Mouse (Mus musculus): ENCODE measurements around the gene Ttyh1. TPM values are rescaled to one million over a fixed set of nuclear protein-coding genes. Genes with fewer than 3 reads are reported as not detected.

Ttyh1 gene
- polyA plus RNA-seq, 1 experiment: 3.0 TPM

DNA sequence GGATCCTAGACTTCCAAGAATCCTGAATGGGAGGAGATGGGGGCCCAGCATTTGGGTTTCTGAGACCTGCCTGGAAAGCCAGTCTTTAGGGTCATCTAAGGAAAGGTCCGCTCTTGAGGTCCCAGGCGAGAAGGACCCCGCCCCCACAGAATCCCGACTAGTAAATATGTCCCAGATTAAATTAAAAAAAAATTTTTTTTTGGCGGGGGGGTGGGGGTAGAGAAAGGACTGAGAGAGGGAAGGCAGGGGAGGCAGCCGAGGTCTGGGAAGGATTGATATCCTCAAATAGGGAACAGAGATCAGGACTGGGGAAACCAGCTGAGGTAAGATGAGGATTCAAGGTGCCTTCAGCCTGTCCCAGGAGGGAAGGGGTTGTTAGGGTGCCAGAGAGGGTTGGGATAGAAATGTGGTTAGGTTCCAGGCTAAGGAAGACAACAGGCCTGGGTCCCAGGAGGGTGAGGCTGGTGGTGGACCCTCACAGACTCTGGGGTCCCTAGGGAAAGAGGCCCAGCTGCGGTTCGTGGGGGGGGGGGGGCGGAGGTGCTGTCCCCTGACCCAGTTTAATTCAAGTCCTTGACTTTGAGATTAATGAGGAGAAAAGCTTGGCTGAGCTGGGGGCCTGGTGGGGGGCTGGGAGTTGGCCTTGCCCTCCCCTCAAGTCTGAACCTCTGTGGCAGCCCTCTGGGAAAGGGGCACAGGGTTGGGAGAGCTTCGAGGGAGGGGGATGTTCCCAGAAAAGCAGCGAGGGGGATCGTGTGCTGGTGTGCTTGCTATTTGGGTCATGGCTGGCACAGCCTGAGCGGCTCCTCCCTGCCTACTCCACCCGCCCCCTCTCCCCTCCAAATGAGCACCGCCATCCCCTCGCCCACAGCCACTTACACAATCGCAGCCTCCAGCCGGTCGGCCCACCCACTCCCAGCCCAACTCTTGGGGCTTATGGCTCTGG, 1.0 kb downstream of the Ttyh1 start:
- TF ChIP-seq POLR2A (IDR thresholded peaks at IDR 0.05; ENCODE audit: borderline replicate concordance, extremely low read depth, low read depth, low read length): no peak
- no peak for TF ChIP-seq CTCF (IDR thresholded peaks at IDR 0.05; ENCODE audit: insufficient read depth, low read length)
- H3K4me1 ChIP-seq (ENCODE audit: control insufficient read depth, insufficient read depth, low read length): peaks cover under 1% of the 10 kb centered on the region
- WGBS: 22% methylated on average over 18 of the region's 19 CpGs
- H3K4me3 ChIP-seq (replicated peaks; ENCODE audit: extremely low read depth, low read depth, low read length): no peak overlapping the region
- DNase-seq: no peak

DNA sequence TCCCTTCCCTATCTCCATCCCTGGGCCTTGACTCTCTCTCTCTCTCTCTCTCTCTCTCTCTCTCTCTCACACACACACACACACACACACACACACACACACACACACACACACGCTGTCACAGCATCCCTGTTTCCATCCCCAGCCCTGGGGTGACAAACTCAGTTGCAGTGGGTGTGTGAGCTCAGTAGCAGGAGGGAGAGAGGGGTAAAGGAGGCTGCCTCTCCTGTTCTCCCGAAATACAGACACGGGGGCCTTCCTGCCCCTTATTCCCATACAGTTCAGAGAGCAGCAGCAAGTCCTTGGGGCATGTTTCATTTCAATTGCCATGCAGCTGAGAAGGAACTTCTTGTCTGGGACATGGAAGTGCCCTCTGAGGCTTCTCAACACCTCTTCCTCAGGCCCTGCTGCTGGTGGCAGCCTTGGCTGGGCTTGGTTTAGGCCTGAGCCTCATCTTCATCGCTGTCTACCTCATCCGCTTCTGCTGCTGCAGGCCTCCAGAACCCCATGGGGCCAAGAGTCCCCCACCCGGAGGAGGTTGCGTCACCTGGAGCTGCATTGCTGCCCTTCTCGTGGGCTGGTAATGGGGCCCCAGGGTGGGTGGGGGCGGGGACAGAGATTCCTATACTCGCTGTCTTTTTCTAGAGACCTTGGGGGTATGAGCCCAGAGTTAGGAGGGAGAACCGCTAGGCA, 3.0 kb downstream of the Ttyh1 start:
- H3K4me1 ChIP-seq (ENCODE audit: control insufficient read depth, insufficient read depth, low read length): peaks cover 2% of the 10 kb centered on the region
- H3K4me3 ChIP-seq (replicated peaks; ENCODE audit: extremely low read depth, low read depth, low read length): no peak overlapping the region
- DNase-seq: no peak
- 60% methylated on average over 11 of the region's 11 CpGs for WGBS
- TF ChIP-seq CTCF (IDR thresholded peaks at IDR 0.05; ENCODE audit: insufficient read depth, low read length) (no peak), POLR2A (IDR thresholded peaks at IDR 0.05; ENCODE audit: borderline replicate concordance, extremely low read depth, low read depth, low read length) (no peak)

DNA sequence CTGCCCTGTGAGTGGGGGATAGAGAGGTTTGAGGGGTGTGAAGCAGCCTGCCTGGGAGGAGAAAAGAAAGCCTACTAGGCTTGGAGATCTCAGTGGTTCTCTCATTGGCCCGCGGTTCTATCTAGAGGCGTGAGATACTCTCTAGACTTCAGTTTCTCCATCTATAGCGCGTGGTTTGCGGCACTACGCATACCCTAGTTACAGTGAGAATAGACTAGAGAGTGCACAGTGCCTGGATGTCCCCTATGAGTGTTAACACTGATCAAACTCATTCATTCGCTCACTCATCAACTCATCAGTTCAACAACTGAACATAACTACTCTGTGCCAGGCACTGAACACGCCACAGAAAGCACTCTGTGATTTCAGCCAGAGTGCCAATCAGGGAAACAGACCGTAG, 3.6 kb downstream of the Ttyh1 start:
- H3K4me1 ChIP-seq (ENCODE audit: control insufficient read depth, insufficient read depth, low read length): peaks cover 2% of the 10 kb centered on the region
- 85% methylated on average over 10 of the region's 10 CpGs for WGBS
- H3K4me3 ChIP-seq (replicated peaks; ENCODE audit: extremely low read depth, low read depth, low read length): no peak overlapping the region
- TF ChIP-seq POLR2A (IDR thresholded peaks at IDR 0.05; ENCODE audit: borderline replicate concordance, extremely low read depth, low read depth, low read length) (no peak), CTCF (IDR thresholded peaks at IDR 0.05; ENCODE audit: insufficient read depth, low read length) (no peak)
- DNase-seq: no peak

DNA sequence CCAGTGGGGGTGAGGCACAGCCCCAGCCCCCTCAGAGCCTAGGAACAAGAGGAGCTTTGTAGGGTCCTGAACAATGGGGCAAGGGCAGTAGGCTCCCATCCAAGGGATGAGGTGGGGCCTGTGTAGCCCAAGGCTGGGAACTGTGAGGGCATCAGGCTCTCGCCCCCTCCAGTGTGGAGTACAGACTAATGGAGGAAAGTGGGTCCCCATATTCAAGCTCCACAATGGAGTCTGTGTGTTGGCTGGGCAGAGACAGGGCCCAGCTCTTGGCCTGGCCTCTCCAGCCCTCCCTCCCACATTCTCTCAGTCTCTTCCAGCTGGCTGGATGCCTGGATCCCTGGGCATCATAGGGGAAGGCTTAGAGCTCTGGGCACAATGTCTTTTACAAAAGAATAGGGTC, 4.5 kb downstream of the Ttyh1 start:
- H3K4me3 ChIP-seq (replicated peaks; ENCODE audit: extremely low read depth, low read depth, low read length): no peak overlapping the region
- peaks cover 2% of the 10 kb centered on the region for H3K4me1 ChIP-seq (ENCODE audit: control insufficient read depth, insufficient read depth, low read length)
- 78% methylated on average over 1 of the region's 1 CpGs for WGBS
- TF ChIP-seq CTCF (IDR thresholded peaks at IDR 0.05; ENCODE audit: insufficient read depth, low read length) (no peak), POLR2A (IDR thresholded peaks at IDR 0.05; ENCODE audit: borderline replicate concordance, extremely low read depth, low read depth, low read length) (no peak)
- DNase-seq: no peak

DNA sequence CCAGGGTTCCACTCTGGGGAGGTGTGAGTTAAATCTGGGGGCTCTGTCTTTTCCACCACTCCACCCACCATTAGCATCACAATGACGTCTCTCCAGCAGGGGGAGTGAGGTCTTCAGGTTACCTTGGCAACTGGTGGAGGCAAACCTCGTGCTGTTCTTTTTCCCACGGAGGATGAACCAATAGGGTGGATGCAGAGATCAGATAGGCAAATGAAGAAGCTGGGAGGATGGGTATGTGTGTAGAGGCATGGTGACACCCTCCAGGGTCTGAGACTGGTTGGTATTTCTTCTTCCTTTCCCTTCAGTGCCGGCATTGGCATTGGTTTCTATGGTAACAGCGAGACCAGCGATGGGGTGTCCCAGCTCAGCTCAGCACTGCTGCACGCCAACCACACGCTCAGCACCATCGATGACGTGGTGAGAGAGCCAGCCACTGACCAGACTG, 5.1 kb downstream of the Ttyh1 start:
- no peak for TF ChIP-seq POLR2A (IDR thresholded peaks at IDR 0.05; ENCODE audit: borderline replicate concordance, extremely low read depth, low read depth, low read length)
- TF ChIP-seq CTCF (IDR thresholded peaks at IDR 0.05; ENCODE audit: insufficient read depth, low read length): no peak

DNA sequence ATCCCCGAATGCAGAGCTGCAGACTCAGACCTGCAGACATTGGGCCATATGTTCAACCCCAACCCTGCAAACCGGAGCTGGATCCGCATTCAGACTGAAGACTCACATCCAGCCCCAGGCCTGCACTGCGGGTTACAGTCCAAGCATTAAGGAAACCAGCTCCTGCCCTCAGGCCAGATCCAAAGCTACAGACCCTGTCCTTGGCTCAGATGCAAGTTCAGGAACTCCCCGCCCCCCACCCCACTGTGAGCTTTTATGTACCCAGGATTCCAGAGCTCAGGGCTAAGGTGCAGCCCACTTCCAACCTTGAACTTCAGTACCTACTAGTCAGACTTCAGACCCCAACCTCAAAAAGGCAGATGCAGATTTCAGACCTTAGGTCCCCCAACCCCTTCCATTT, 5.6 kb downstream of the Ttyh1 start:
- Histone ChIP-seq H3K4me1 (ENCODE audit: control insufficient read depth, insufficient read depth, low read length) (peaks cover 2% of the 10 kb centered on the region; the same call in 1 of the 2 replicates), H3K4me3 (replicated peaks; ENCODE audit: extremely low read depth, low read depth, low read length) (no peak overlapping the region)
- TF ChIP-seq POLR2A (IDR thresholded peaks at IDR 0.05; ENCODE audit: borderline replicate concordance, extremely low read depth, low read depth, low read length): no peak
- TF ChIP-seq CTCF (IDR thresholded peaks at IDR 0.05; ENCODE audit: insufficient read depth, low read length): no peak
- WGBS: 53% methylated on average over 5 of the region's 5 CpGs
- no peak for DNase-seq

More for the DNA sequence above, 5.1 kb downstream of the Ttyh1 start:
- Histone ChIP-seq H3K4me3 (replicated peaks; ENCODE audit: extremely low read depth, low read depth, low read length) (no peak overlapping the region), H3K4me1 (ENCODE audit: control insufficient read depth, insufficient read depth, low read length) (peaks cover 2% of the 10 kb centered on the region; the same call in 1 of the 2 replicates)
- WGBS: 8% methylated on average over 10 of the region's 10 CpGs
- no peak for DNase-seq

DNA sequence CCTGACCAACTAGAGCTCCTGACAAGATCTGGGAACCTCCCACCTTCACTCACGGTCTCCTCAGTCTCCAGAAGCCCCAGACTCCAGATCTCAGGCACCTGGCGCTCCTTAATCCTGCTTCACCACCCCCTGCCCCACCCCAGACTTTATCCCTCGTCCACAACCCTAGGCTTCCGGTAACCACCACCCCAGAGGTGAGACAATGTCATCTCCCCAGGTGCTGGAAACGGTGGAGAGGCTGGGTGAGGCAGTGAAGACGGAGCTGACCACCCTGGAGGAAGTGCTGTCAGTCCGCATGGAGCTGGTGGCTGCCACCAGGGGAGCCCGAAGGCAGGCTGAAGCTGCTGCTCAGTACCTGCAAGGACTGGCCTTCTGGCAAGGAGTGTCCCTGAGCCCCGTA, 6.1 kb downstream of the Ttyh1 start:
- 36% methylated on average over 9 of the region's 9 CpGs for whole genome bisulfite sequencing
- no peak for TF ChIP-seq POLR2A (IDR thresholded peaks at IDR 0.05; ENCODE audit: borderline replicate concordance, extremely low read depth, low read depth, low read length)
- TF ChIP-seq CTCF (IDR thresholded peaks at IDR 0.05; ENCODE audit: insufficient read depth, low read length): no peak
- no peak overlapping the region for H3K4me3 ChIP-seq (replicated peaks; ENCODE audit: extremely low read depth, low read depth, low read length)
- H3K4me1 ChIP-seq (ENCODE audit: control insufficient read depth, insufficient read depth, low read length): peaks cover 2% of the 10 kb centered on the region; the same call in 1 of the 2 replicates
- no peak for DNase-seq

DNA sequence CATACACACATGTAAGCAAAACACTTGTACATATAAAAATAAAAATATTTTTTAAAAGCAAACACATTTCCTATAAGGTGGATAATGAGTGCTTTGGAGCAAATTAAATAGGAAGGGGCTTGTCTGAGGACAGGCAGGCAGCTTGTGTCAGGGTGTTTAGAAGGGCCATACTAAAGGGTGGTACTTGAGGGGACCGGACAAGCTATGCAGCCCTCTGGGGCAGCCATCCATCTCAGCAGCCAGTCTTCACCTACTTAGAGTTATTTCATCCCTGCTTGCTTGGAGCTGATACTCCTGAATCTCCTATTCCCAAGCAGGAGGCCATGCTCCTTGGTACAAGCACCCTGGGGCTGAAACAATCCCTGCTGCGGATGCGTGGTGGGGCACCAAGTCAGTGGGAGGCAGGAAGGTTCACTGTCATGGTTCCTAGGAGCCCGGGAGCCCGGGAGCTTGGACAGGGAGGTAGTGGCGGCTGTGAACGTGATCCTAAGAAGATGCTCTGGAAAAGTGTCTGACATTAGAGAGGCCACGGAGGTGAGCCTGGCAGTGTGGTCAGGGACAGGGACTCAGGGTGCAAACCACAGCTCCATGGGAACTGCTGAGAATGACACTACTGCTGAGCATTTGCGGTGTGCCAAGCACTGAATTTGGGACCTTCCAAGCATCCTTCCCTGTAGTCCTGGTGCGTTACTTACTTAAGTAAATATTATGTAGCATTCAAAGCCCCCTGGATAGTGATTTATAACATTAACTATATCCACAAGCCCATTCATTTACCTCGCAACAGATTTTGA, 8.0 kb downstream of the Ttyh1 start:
- WGBS: 93% methylated on average over 11 of the region's 11 CpGs
- peaks cover 2% of the 10 kb centered on the region; the same call in 1 of the 2 replicates for H3K4me1 ChIP-seq (ENCODE audit: control insufficient read depth, insufficient read depth, low read length)
- DNase-seq: no peak
- TF ChIP-seq CTCF (IDR thresholded peaks at IDR 0.05; ENCODE audit: insufficient read depth, low read length) (no peak), POLR2A (IDR thresholded peaks at IDR 0.05; ENCODE audit: borderline replicate concordance, extremely low read depth, low read depth, low read length) (no peak)
- no peak overlapping the region for H3K4me3 ChIP-seq (replicated peaks; ENCODE audit: extremely low read depth, low read depth, low read length)

DNA sequence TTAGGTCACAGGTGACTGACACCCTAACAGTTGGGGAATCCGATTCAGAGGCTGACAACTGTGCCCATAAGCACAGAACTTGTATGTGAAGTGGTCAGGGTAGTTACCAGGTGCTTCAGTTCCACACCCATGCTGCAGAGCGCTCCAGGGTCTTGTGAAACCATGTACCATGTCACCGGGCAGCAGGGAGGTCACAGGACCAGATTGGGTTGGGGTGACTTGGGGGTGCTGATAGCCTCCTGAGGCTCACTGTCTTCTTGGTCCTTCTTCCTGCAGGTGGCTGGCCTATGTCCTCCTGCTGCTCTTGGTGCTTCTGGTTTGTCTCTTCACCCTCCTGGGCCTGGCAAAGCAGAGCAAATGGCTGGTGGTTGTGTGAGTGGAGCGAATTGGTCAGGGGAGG, 8.7 kb downstream of the Ttyh1 start:
- Histone ChIP-seq H3K4me1 (ENCODE audit: control insufficient read depth, insufficient read depth, low read length) (peaks cover 2% of the 10 kb centered on the region; the same call in 1 of the 2 replicates), H3K4me3 (replicated peaks; ENCODE audit: extremely low read depth, low read depth, low read length) (no peak overlapping the region)
- no peak for DNase-seq
- 93% methylated on average over 4 of the region's 4 CpGs for WGBS
- no peak for TF ChIP-seq CTCF (IDR thresholded peaks at IDR 0.05; ENCODE audit: insufficient read depth, low read length)
- no peak for TF ChIP-seq POLR2A (IDR thresholded peaks at IDR 0.05; ENCODE audit: borderline replicate concordance, extremely low read depth, low read depth, low read length)
